Mouse (Mus musculus) heart, embryonic 16.5 days (tissue): ENCODE measurements around the gene Sulf2. TPM values are rescaled to one million over a fixed set of nuclear protein-coding genes. Genes with fewer than 3 reads are reported as not detected.

Source experiments
- ATAC-seq: fragments of 200-750 bp; cut with Nextera tagmentation; replicated peaks from 2 replicates; pipeline ENCODE4 v1.8.0; 2017; ENCODE audit warnings: moderate number of reproducible peaks; ENCODE audit not compliant: insufficient read depth, low FRiP score; ENCODE audit errors: extremely low read depth
- H3K27ac ChIP-seq: fragments of 300-500 bp; sonication (generic); 2 replicates; pipeline ENCODE4 v1.5.1; 2014; ENCODE audit warnings: mild to moderate bottlenecking, low read length, control low read depth, moderate library complexity
- H3K27me3 ChIP-seq: fragments of 300-500 bp; sonication (generic); 2 replicates; pipeline ENCODE4 v1.6.1; 2014; ENCODE audit warnings: low read length, mixed read lengths; ENCODE audit not compliant: control insufficient read depth, insufficient read depth
- H3K36me3 ChIP-seq: fragments of 300-500 bp; sonication (generic); 2 replicates; pipeline ENCODE4 v1.6.1; 2014; ENCODE audit not compliant: control insufficient read depth, insufficient read depth
- H3K4me1 ChIP-seq: fragments of 300-500 bp; sonication (generic); 2 replicates; pipeline ENCODE4 v1.6.1; 2014; ENCODE audit warnings: low read length, mixed read lengths; ENCODE audit not compliant: control insufficient read depth, insufficient read depth
- H3K4me2 ChIP-seq: fragments of 300-500 bp; sonication (generic); 2 replicates; pipeline ENCODE4 v1.6.1; 2014; ENCODE audit warnings: low read depth, mild to moderate bottlenecking, control low read depth, low read length
- H3K4me3 ChIP-seq: fragments of 300-500 bp; sonication (generic); 2 replicates; pipeline ENCODE4 v1.5.1; 2014; ENCODE audit warnings: mild to moderate bottlenecking, control low read depth, low read length
- H3K9ac ChIP-seq: fragments of 300-500 bp; sonication (generic); 2 replicates; pipeline ENCODE4 v1.6.1; 2014; ENCODE audit warnings: low read length, control low read depth
- H3K9me3 ChIP-seq: fragments of 300-500 bp; sonication (generic); replicated peaks from 2 replicates; pipeline ENCODE4 v1.6.1; 2016; ENCODE audit warnings: low read length; ENCODE audit not compliant: control insufficient read depth
- WGBS: fragments of 180-500 bp; shearing (Covaris S2); extraction: QIAGEN DNeasy Blood & Tissue Kit; methylation state at CpG from one replicate; pipeline ENCODE4 v1.1.7; 2014; 5-methylcytosine and 5-hydroxymethylcytosine counted together
- polyA plus RNA-seq: library from polyadenylated mRNA; unstranded; fragments of >200 nt; fragmentation: Nextera tagmentation; extraction: Ambion mirVana; gene quantifications from 2 replicates; pipeline ENCODE4 v1.2.1, GENCODE M21; 2015

The Sulf2 gene
- polyA plus RNA-seq, 1 experiment from 2014 or later: 61.8 TPM

DNA sequence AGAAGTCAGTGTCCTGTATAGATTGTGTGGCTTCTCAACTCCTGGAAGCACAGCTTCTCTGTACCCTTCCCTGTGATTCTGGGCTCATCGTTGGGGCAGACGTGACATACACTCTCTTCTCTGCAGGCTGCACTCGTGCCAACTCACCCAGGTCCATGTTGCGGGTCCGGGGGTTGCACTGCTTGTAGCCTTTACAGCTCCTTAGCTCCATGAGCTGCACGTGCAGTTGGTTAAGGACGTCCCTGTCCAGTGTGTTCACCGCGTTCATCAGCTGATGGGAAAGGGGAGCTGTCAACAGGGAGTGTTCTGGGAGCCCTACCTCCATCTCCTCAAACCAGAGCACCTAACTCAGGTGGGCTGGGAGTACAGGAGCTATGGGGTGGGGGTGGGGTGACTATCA lies 78.1 kb downstream of the Sulf2 start:
- no peak for ATAC-seq
- WGBS: 76% methylated on average over 9 of the region's 9 CpGs
- H3K36me3 ChIP-seq: peaks cover 16% of the 10 kb centered on the region
- H3K27ac ChIP-seq: no peak overlapping the region
- peaks cover 31% of the 10 kb centered on the region for H3K4me1 ChIP-seq
- no peaks in the 10 kb centered on the region for H3K9me3 ChIP-seq
- no peak overlapping the region for H3K4me2 ChIP-seq
- no peak overlapping the region for H3K9ac ChIP-seq
- no peaks in the 10 kb centered on the region for H3K27me3 ChIP-seq
- H3K4me3 ChIP-seq: no peak overlapping the region

DNA sequence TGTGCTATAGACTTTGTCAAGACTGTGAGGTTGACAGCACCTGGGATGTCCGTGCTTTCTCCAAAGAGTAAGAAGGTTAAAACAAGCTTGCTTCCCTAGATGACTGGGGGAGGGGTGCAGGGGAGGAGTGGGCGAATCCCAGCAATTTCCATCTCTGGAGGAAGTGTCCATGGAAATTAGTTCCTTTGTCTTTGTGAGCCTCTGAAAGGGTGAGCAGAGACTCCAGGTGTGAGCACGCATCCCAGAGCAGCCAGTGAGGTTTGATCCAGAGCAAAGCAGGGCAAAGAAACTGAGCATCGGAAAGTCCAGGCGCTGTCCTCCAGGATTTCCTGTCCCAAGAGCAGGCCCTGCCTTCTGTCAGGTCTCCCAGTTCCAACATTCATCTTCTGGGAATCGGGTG lies 81.1 kb downstream of the Sulf2 start:
- H3K27me3 ChIP-seq: no peaks in the 10 kb centered on the region
- H3K4me3 ChIP-seq: no peak overlapping the region
- peaks cover 7% of the 10 kb centered on the region for H3K4me1 ChIP-seq
- no peak overlapping the region for H3K4me2 ChIP-seq
- peaks cover 34% of the 10 kb centered on the region for H3K36me3 ChIP-seq
- WGBS: 56% methylated on average over 6 of the region's 6 CpGs
- no peak for ATAC-seq
- H3K9ac ChIP-seq: no peak overlapping the region
- H3K9me3 ChIP-seq: no peaks in the 10 kb centered on the region
- H3K27ac ChIP-seq: no peak overlapping the region

DNA sequence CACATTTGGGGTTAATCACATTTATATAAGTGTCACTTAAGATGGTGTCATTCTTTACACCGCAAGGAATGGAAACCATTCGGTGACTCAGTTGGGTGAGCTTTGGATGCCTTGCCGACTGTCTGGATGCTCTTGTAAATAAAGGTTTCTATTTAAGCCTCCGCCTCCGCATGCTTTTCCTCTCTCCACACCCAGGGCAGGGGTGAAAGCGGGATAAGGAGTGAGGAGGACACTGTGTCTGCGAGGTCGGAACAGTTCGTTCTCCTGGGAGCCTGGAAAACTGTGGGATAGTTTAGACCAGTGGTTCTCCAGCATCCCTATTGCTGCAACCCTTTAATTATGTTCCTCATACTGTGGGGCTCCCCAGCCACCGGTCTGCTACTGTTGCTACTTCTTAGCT lies 82.4 kb downstream of the Sulf2 start:
- peaks cover 7% of the 10 kb centered on the region for H3K4me1 ChIP-seq
- no peak overlapping the region for H3K4me2 ChIP-seq
- no peak for ATAC-seq
- WGBS: 47% methylated on average over 10 of the region's 10 CpGs
- no peak overlapping the region for H3K9ac ChIP-seq
- no peaks in the 10 kb centered on the region for H3K27me3 ChIP-seq
- peaks cover 38% of the 10 kb centered on the region for H3K36me3 ChIP-seq
- no peak overlapping the region for H3K27ac ChIP-seq
- H3K4me3 ChIP-seq: no peak overlapping the region
- H3K9me3 ChIP-seq: no peaks in the 10 kb centered on the region

DNA sequence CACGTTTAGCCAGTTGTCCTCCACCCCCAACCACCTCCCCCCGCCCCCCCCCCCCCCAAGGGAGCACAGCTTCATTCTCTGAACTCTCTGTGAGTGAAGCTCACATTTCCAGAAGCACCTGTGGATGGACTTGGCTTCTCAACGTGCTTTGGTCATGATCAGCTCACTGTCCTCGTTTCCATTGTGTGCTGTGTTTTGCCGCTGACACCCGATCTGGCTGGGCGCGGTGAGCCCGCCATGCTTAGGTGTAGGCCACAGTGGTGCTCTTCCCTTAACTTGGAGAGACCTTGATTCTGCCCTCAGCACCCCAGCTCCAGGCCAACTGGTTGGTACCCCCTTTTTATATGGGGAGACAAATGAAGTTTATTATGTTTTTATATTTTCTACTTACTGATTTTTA lies 83.6 kb downstream of the Sulf2 start:
- Histone ChIP-seq H3K9ac (no peak overlapping the region), H3K27ac (no peak overlapping the region), H3K36me3 (peaks cover 41% of the 10 kb centered on the region), H3K4me3 (no peak overlapping the region), H3K9me3 (no peaks in the 10 kb centered on the region), H3K4me1 (peaks cover 7% of the 10 kb centered on the region), H3K4me2 (no peak overlapping the region), H3K27me3 (no peaks in the 10 kb centered on the region)
- ATAC-seq: no peak
- WGBS: 86% methylated on average over 8 of the region's 9 CpGs

DNA sequence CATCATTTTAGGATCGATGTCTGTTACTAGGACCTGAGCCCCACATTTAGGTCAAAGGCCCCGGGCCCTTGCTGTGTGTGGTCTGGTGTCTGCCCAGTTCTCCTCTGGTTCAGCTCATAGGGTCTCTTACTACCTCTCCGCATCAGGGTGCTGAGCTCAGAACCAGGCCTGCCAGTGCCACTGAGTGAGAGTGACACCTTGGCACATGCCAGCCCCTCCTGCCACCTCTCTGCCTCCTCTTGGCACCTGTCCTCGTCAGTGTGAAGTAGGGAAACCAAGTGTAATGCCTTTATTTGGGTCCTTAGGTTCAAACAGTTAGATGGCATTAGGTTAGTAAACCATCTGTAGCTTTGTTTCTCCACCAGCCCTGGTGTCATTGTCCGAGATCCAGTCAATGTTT lies 84.0 kb downstream of the Sulf2 start:
- H3K27me3 ChIP-seq: no peaks in the 10 kb centered on the region
- no peak overlapping the region for H3K9ac ChIP-seq
- H3K36me3 ChIP-seq: peaks cover 41% of the 10 kb centered on the region
- H3K9me3 ChIP-seq: no peaks in the 10 kb centered on the region
- H3K4me1 ChIP-seq: peaks cover 7% of the 10 kb centered on the region
- H3K4me3 ChIP-seq: no peak overlapping the region
- no peak overlapping the region for H3K27ac ChIP-seq
- ATAC-seq: no peak
- 89% methylated on average over 5 of the region's 5 CpGs for WGBS
- no peak overlapping the region for H3K4me2 ChIP-seq

DNA sequence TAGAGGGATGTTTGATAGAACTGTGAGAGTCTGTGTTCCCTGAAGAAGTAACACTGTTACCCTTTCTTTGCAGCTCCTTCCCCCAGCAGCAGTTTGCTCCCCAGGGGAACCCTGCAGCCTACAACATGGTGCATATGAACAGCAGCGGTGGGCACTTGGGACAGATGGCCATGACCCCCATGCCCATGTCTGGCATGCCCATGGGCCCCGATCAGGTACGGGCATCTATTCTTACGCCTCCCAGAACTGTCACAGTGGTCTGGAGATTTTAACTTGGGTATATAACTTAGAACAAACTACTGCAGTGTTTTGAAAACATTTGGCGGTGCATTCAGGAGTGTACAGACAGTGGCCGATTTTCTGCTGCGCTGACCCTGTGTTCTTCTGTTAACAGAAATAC lies 85.7 kb downstream of the Sulf2 start:
- H3K4me1 ChIP-seq: no peaks in the 10 kb centered on the region; the same call in 1 of the 2 replicates
- H3K36me3 ChIP-seq: peaks cover 45% of the 10 kb centered on the region
- ATAC-seq: no peak
- no peak overlapping the region for H3K4me2 ChIP-seq
- H3K9me3 ChIP-seq: no peaks in the 10 kb centered on the region
- no peak overlapping the region for H3K9ac ChIP-seq
- 80% methylated on average over 7 of the region's 7 CpGs for WGBS
- H3K27me3 ChIP-seq: no peaks in the 10 kb centered on the region
- H3K4me3 ChIP-seq: no peak overlapping the region
- H3K27ac ChIP-seq: no peak overlapping the region

DNA sequence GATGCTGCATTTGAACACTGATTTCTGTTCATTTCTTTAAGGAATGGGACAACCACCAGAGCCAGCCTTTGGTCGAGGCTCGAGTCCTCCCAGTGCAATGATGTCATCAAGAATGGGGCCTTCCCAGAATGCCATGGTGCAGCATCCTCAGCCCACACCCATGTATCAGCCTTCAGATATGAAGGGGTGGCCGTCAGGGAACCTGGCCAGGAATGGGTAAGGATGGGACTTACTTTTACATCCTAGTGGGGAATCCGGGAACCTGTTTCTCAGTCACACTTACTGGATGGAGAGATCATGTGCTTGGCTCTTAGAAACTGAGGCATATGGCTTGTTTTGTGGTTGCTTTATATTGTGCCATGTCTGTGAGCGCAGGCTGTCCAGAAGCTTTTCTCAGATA lies 86.3 kb downstream of the Sulf2 start:
- no peaks in the 10 kb centered on the region; the same call in 1 of the 2 replicates for H3K4me1 ChIP-seq
- no peaks in the 10 kb centered on the region for H3K9me3 ChIP-seq
- H3K4me2 ChIP-seq: no peak overlapping the region
- WGBS: 71% methylated on average over 5 of the region's 5 CpGs
- peaks cover 45% of the 10 kb centered on the region for H3K36me3 ChIP-seq
- no peak overlapping the region for H3K4me3 ChIP-seq
- no peak overlapping the region for H3K9ac ChIP-seq
- no peaks in the 10 kb centered on the region for H3K27me3 ChIP-seq
- ATAC-seq: no peak
- H3K27ac ChIP-seq: no peak overlapping the region

DNA sequence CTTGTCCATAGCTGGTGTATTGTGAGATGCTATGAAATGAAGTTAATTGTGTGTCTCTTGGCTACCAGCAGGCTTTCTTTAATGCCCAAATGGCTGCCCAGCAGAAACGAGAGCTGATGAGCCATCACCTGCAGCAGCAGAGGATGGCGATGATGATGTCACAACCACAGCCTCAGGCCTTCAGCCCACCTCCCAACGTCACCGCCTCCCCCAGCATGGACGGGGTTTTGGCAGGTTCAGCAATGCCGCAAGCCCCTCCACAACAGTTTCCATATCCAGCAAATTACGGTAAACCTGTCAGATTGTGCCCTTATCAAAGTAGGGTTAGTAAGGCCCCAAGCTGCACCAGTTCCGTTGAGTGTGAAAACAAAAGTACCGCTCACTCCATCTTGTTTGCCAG lies 87.2 kb downstream of the Sulf2 start:
- WGBS: 78% methylated on average over 9 of the region's 9 CpGs

DNA sequence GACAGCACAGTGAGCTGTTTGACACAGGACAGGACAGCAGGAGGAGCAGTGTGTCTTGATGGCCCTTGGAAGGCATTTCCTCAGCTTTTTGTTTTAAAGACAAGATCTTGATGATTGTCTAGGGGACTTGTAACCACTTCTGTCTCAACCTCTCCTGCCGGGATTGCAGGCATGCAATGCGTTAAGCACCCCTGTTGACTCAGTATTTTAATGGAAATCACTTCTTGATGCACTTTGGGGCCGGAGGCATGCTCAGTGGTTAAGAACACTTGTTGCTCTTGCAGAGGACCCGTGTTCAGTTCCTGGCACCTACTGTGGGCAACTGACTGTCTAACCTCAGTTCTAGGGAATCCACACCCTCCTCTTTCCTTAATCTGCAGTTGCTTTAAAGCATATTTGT lies 89.0 kb downstream of the Sulf2 start:
- Histone ChIP-seq H3K4me2 (no peak overlapping the region), H3K4me1 (no peaks in the 10 kb centered on the region), H3K9ac (no peak overlapping the region), H3K36me3 (peaks cover 40% of the 10 kb centered on the region), H3K4me3 (no peak overlapping the region), H3K27me3 (no peaks in the 10 kb centered on the region), H3K9me3 (no peaks in the 10 kb centered on the region), H3K27ac (no peak overlapping the region)
- WGBS: 85% methylated on average over 4 of the region's 4 CpGs
- ATAC-seq: no peak

More for the DNA sequence above, 87.2 kb downstream of the Sulf2 start:
- H3K9me3 ChIP-seq: no peaks in the 10 kb centered on the region
- no peak for ATAC-seq
- H3K27me3 ChIP-seq: no peaks in the 10 kb centered on the region
- H3K4me1 ChIP-seq: no peaks in the 10 kb centered on the region; the same call in 1 of the 2 replicates
- H3K9ac ChIP-seq: no peak overlapping the region
- H3K4me3 ChIP-seq: no peak overlapping the region
- peaks cover 43% of the 10 kb centered on the region for H3K36me3 ChIP-seq
- H3K4me2 ChIP-seq: no peak overlapping the region
- no peak overlapping the region for H3K27ac ChIP-seq

DNA sequence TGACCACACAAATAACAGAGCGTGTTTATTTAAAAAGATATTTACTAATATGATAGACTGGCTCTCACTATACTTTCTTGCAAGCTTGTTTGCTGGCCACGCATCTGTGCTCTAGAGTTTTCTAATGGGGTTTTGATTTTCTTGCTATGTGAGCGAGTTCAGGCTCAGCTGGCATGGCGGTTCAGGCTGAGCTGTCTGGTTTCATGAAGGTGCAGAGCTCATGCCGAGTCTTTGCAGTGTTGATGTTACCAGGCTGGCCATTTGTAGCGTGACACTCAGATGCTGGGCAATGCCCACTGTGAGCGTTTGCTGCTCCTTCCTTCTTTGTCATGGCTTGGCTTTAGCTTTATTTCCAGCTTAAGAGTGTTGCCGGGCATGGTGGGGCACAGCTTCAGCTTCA lies 93.0 kb downstream of the Sulf2 start:
- H3K27me3 ChIP-seq: no peaks in the 10 kb centered on the region
- H3K36me3 ChIP-seq: peaks cover 30% of the 10 kb centered on the region
- ATAC-seq: no peak
- H3K27ac ChIP-seq: no peak overlapping the region
- no peak overlapping the region for H3K4me2 ChIP-seq
- no peak overlapping the region for H3K4me3 ChIP-seq
- H3K9ac ChIP-seq: no peak overlapping the region
- H3K9me3 ChIP-seq: no peaks in the 10 kb centered on the region
- WGBS: 89% methylated on average over 8 of the region's 8 CpGs
- H3K4me1 ChIP-seq: no peaks in the 10 kb centered on the region
